Mouse (Mus musculus): Measurements from ENCODE around the gene Tnnt2. TPM values are rescaled to one million over a fixed set of nuclear protein-coding genes. Genes with fewer than 3 reads are reported as not detected.

Tnnt2 gene
- 0.12 TPM in 1 of 2 replicates, not detected in the other for total RNA-seq (2017)

- ATAC-seq (ENCODE audit: extremely low read depth, insufficient number of reproducible peaks, low FRiP score, poor library complexity, severe bottlenecking): no peak
Observed at GRCm38 (mm10) chr1:135835716-135836483, at the start of gene Tnnt2. TSS of gene Tnnt2 (plus strand) at chr1:135836354.

GRCm38 (mm10) chr1:135787799-135788198 is 48.4 kb upstream of the Tnnt2 start:
- peak; percentile 59 for ATAC-seq (ENCODE audit: extremely low read depth, insufficient number of reproducible peaks, low FRiP score, poor library complexity, severe bottlenecking)

GRCm38 (mm10) chr1:135788708-135789107 is 47.4 kb upstream of the Tnnt2 start:
- ATAC-seq (ENCODE audit: extremely low read depth, insufficient number of reproducible peaks, low FRiP score, poor library complexity, severe bottlenecking): no peak

- ATAC-seq (ENCODE audit: extremely low read depth, insufficient number of reproducible peaks, low FRiP score, poor library complexity, severe bottlenecking): peak; percentile 43; the same call in 1 of the 2 replicates
Observed at GRCm38 (mm10) chr1:135789815-135790214, 46.3 kb upstream of the Tnnt2 start.

GRCm38 (mm10) chr1:135792143-135792939 is 43.8 kb upstream of the Tnnt2 start:
- ATAC-seq (ENCODE audit: extremely low read depth, insufficient number of reproducible peaks, low FRiP score, poor library complexity, severe bottlenecking): no peak

GRCm38 (mm10) chr1:135793370-135794215 is 42.6 kb upstream of the Tnnt2 start:
- ATAC-seq (ENCODE audit: extremely low read depth, insufficient number of reproducible peaks, low FRiP score, poor library complexity, severe bottlenecking): peak; percentile 27; the same call in 1 of the 2 replicates

- ATAC-seq (ENCODE audit: extremely low read depth, insufficient number of reproducible peaks, low FRiP score, poor library complexity, severe bottlenecking): no peak
Observed at GRCm38 (mm10) chr1:135794216-135795134, 41.7 kb upstream of the Tnnt2 start.

- no peak for ATAC-seq (ENCODE audit: extremely low read depth, insufficient number of reproducible peaks, low FRiP score, poor library complexity, severe bottlenecking)
Observed at GRCm38 (mm10) chr1:135798492-135798891, 37.7 kb upstream of the Tnnt2 start.

GRCm38 (mm10) chr1:135799109-135799627 is 37.0 kb upstream of the Tnnt2 start:
- no peak for ATAC-seq (ENCODE audit: extremely low read depth, insufficient number of reproducible peaks, low FRiP score, poor library complexity, severe bottlenecking)

GRCm38 (mm10) chr1:135800192-135800950 is 35.8 kb upstream of the Tnnt2 start:
- no peak for ATAC-seq (ENCODE audit: extremely low read depth, insufficient number of reproducible peaks, low FRiP score, poor library complexity, severe bottlenecking)

GRCm38 (mm10) chr1:135807546-135807945 is 28.6 kb upstream of the Tnnt2 start:
- ATAC-seq (ENCODE audit: extremely low read depth, insufficient number of reproducible peaks, low FRiP score, poor library complexity, severe bottlenecking): peak; percentile 3; the same call in 1 of the 2 replicates

GRCm38 (mm10) chr1:135810180-135810579 is 26.0 kb upstream of the Tnnt2 start:
- no peak for ATAC-seq (ENCODE audit: extremely low read depth, insufficient number of reproducible peaks, low FRiP score, poor library complexity, severe bottlenecking)

GRCm38 (mm10) chr1:135811016-135811646 is 25.0 kb upstream of the Tnnt2 start:
- ATAC-seq (ENCODE audit: extremely low read depth, insufficient number of reproducible peaks, low FRiP score, poor library complexity, severe bottlenecking): peak; percentile 51

- no peak for ATAC-seq (ENCODE audit: extremely low read depth, insufficient number of reproducible peaks, low FRiP score, poor library complexity, severe bottlenecking)
Observed at GRCm38 (mm10) chr1:135812205-135812604, 23.9 kb upstream of the Tnnt2 start.

GRCm38 (mm10) chr1:135812618-135813017 is 23.5 kb upstream of the Tnnt2 start:
- no peak for ATAC-seq (ENCODE audit: extremely low read depth, insufficient number of reproducible peaks, low FRiP score, poor library complexity, severe bottlenecking)

- ATAC-seq (ENCODE audit: extremely low read depth, insufficient number of reproducible peaks, low FRiP score, poor library complexity, severe bottlenecking): no peak
Observed at GRCm38 (mm10) chr1:135813071-135813470, 23.1 kb upstream of the Tnnt2 start.
